Mouse (Mus musculus): ENCODE measurements around the gene Sh2d7. TPM values are rescaled to one million over a fixed set of nuclear protein-coding genes. Genes with fewer than 3 reads are reported as not detected.

The Sh2d7 gene
- polyA plus RNA-seq, 1 experiment from 2014 or later: not detected

GRCm38 (mm10) chr9:54502873-54503272 is 35.9 kb upstream of the Sh2d7 start:
- peak overlapping the region; percentile 72 for H3K4me2 ChIP-seq (ENCODE audit: low read length)
- peak overlapping the region; percentile 83 for H3K4me3 ChIP-seq (replicated peaks; ENCODE audit: low read depth, low read length)
- 9% methylated on average over 12 of the region's 12 CpGs for WGBS
- peaks cover 18% of the 10 kb centered on the region for H3K4me1 ChIP-seq (ENCODE audit: control insufficient read depth, insufficient read depth, low read length)
- ATAC-seq (ENCODE audit: low FRiP score, low TSS enrichment): no peak
- DNase-seq: peak; percentile 25
- no peaks in the 10 kb centered on the region for H3K9me3 ChIP-seq (ENCODE audit: control insufficient read depth, low read length)
- H3K9ac ChIP-seq (replicated peaks; ENCODE audit: low read length): peak overlapping the region; percentile 26; the same call in 1 of the 2 replicates
- H3K27ac ChIP-seq (replicated peaks; ENCODE audit: low read depth, low read length): no peak overlapping the region
- no peaks in the 10 kb centered on the region for H3K36me3 ChIP-seq (ENCODE audit: control insufficient read depth, insufficient read depth, low read length)
- no peaks in the 10 kb centered on the region for H3K27me3 ChIP-seq (ENCODE audit: control insufficient read depth, insufficient read depth, low read length)

GRCm38 (mm10) chr9:54515991-54516390 is 22.8 kb upstream of the Sh2d7 start:
- no peak overlapping the region for H3K4me3 ChIP-seq (replicated peaks; ENCODE audit: low read depth, low read length)
- no peaks in the 10 kb centered on the region for H3K27me3 ChIP-seq (ENCODE audit: control insufficient read depth, insufficient read depth, low read length)
- 81% methylated on average over 2 of the region's 2 CpGs for WGBS
- no peak overlapping the region for H3K9ac ChIP-seq (replicated peaks; ENCODE audit: low read length)
- ATAC-seq (ENCODE audit: low FRiP score, low TSS enrichment) (no peak), DNase-seq (no peak)
- H3K4me2 ChIP-seq (ENCODE audit: low read length): no peak overlapping the region
- H3K27ac ChIP-seq (replicated peaks; ENCODE audit: low read depth, low read length): no peak overlapping the region
- H3K4me1 ChIP-seq (ENCODE audit: control insufficient read depth, insufficient read depth, low read length): no peaks in the 10 kb centered on the region
- no peaks in the 10 kb centered on the region for H3K9me3 ChIP-seq (ENCODE audit: control insufficient read depth, low read length)
- no peaks in the 10 kb centered on the region for H3K36me3 ChIP-seq (ENCODE audit: control insufficient read depth, insufficient read depth, low read length)

GRCm38 (mm10) chr9:54518921-54519320 is 19.9 kb upstream of the Sh2d7 start:
- no peak overlapping the region for H3K4me2 ChIP-seq (ENCODE audit: low read length)
- no peaks in the 10 kb centered on the region for H3K36me3 ChIP-seq (ENCODE audit: control insufficient read depth, insufficient read depth, low read length)
- no peaks in the 10 kb centered on the region for H3K27me3 ChIP-seq (ENCODE audit: control insufficient read depth, insufficient read depth, low read length)
- H3K4me3 ChIP-seq (replicated peaks; ENCODE audit: low read depth, low read length): no peak overlapping the region
- no peak overlapping the region for H3K9ac ChIP-seq (replicated peaks; ENCODE audit: low read length)
- no peaks in the 10 kb centered on the region for H3K9me3 ChIP-seq (ENCODE audit: control insufficient read depth, low read length)
- H3K27ac ChIP-seq (replicated peaks; ENCODE audit: low read depth, low read length): no peak overlapping the region
- H3K4me1 ChIP-seq (ENCODE audit: control insufficient read depth, insufficient read depth, low read length): no peaks in the 10 kb centered on the region
- ATAC-seq (ENCODE audit: low FRiP score, low TSS enrichment) (no peak), DNase-seq (no peak)
- WGBS: 70% methylated on average over 7 of the region's 7 CpGs

- H3K4me1 ChIP-seq (ENCODE audit: control insufficient read depth, insufficient read depth, low read length): no peaks in the 10 kb centered on the region
- ATAC-seq (ENCODE audit: low FRiP score, low TSS enrichment): no peak
- H3K36me3 ChIP-seq (ENCODE audit: control insufficient read depth, insufficient read depth, low read length): no peaks in the 10 kb centered on the region
These were observed 18.5 kb upstream of the Sh2d7 start for GRCm38 (mm10) chr9:54520286-54520685.

GRCm38 (mm10) chr9:54527694-54528093 is 11.1 kb upstream of the Sh2d7 start:
- Histone ChIP-seq H3K9me3 (ENCODE audit: control insufficient read depth, low read length) (no peaks in the 10 kb centered on the region), H3K4me3 (replicated peaks; ENCODE audit: low read depth, low read length) (no peak overlapping the region), H3K4me1 (ENCODE audit: control insufficient read depth, insufficient read depth, low read length) (no peaks in the 10 kb centered on the region; the same call in 1 of the 2 replicates), H3K9ac (replicated peaks; ENCODE audit: low read length) (no peak overlapping the region), H3K4me2 (ENCODE audit: low read length) (no peak overlapping the region), H3K27me3 (ENCODE audit: control insufficient read depth, insufficient read depth, low read length) (no peaks in the 10 kb centered on the region), H3K36me3 (ENCODE audit: control insufficient read depth, insufficient read depth, low read length) (no peaks in the 10 kb centered on the region), H3K27ac (replicated peaks; ENCODE audit: low read depth, low read length) (no peak overlapping the region)
- no peak for DNase-seq
- 79% methylated on average over 7 of the region's 7 CpGs for WGBS
- no peak for ATAC-seq (ENCODE audit: low FRiP score, low TSS enrichment)

More at GRCm38 (mm10) chr9:54520286-54520685, 18.5 kb upstream of the Sh2d7 start:
- 83% methylated on average over 4 of the region's 4 CpGs for WGBS
- Histone ChIP-seq H3K4me2 (ENCODE audit: low read length) (no peak overlapping the region), H3K4me3 (replicated peaks; ENCODE audit: low read depth, low read length) (no peak overlapping the region), H3K27me3 (ENCODE audit: control insufficient read depth, insufficient read depth, low read length) (no peaks in the 10 kb centered on the region), H3K9me3 (ENCODE audit: control insufficient read depth, low read length) (no peaks in the 10 kb centered on the region), H3K9ac (replicated peaks; ENCODE audit: low read length) (no peak overlapping the region), H3K27ac (replicated peaks; ENCODE audit: low read depth, low read length) (no peak overlapping the region)
- DNase-seq: no peak

- H3K27ac ChIP-seq (replicated peaks; ENCODE audit: low read depth, low read length): no peak overlapping the region
- H3K36me3 ChIP-seq (ENCODE audit: control insufficient read depth, insufficient read depth, low read length): no peaks in the 10 kb centered on the region
- no peaks in the 10 kb centered on the region for H3K27me3 ChIP-seq (ENCODE audit: control insufficient read depth, insufficient read depth, low read length)
- H3K9me3 ChIP-seq (ENCODE audit: control insufficient read depth, low read length): no peaks in the 10 kb centered on the region
- DNase-seq (no peak), ATAC-seq (ENCODE audit: low FRiP score, low TSS enrichment) (no peak)
- H3K4me2 ChIP-seq (ENCODE audit: low read length): no peak overlapping the region
- H3K9ac ChIP-seq (replicated peaks; ENCODE audit: low read length): no peak overlapping the region
- 71% methylated on average over 2 of the region's 2 CpGs for WGBS
- no peak overlapping the region for H3K4me3 ChIP-seq (replicated peaks; ENCODE audit: low read depth, low read length)
- peaks cover 8% of the 10 kb centered on the region; the same call in 1 of the 2 replicates for H3K4me1 ChIP-seq (ENCODE audit: control insufficient read depth, insufficient read depth, low read length)
These were observed 8.8 kb upstream of the Sh2d7 start for GRCm38 (mm10) chr9:54529950-54530349.

GRCm38 (mm10) chr9:54530836-54531235 is 7.9 kb upstream of the Sh2d7 start:
- Histone ChIP-seq H3K4me2 (ENCODE audit: low read length) (no peak overlapping the region), H3K27ac (replicated peaks; ENCODE audit: low read depth, low read length) (no peak overlapping the region), H3K9ac (replicated peaks; ENCODE audit: low read length) (no peak overlapping the region), H3K27me3 (ENCODE audit: control insufficient read depth, insufficient read depth, low read length) (no peaks in the 10 kb centered on the region), H3K4me3 (replicated peaks; ENCODE audit: low read depth, low read length) (no peak overlapping the region), H3K9me3 (ENCODE audit: control insufficient read depth, low read length) (no peaks in the 10 kb centered on the region), H3K4me1 (ENCODE audit: control insufficient read depth, insufficient read depth, low read length) (peaks cover 8% of the 10 kb centered on the region; the same call in 1 of the 2 replicates), H3K36me3 (ENCODE audit: control insufficient read depth, insufficient read depth, low read length) (no peaks in the 10 kb centered on the region)
- DNase-seq (no peak), ATAC-seq (ENCODE audit: low FRiP score, low TSS enrichment) (no peak)
- WGBS: 88% methylated on average over 6 of the region's 6 CpGs

GRCm38 (mm10) chr9:54531421-54531820 is 7.4 kb upstream of the Sh2d7 start:
- H3K4me2 ChIP-seq (ENCODE audit: low read length): no peak overlapping the region
- H3K27me3 ChIP-seq (ENCODE audit: control insufficient read depth, insufficient read depth, low read length): no peaks in the 10 kb centered on the region
- no peak for ATAC-seq (ENCODE audit: low FRiP score, low TSS enrichment)
- H3K9me3 ChIP-seq (ENCODE audit: control insufficient read depth, low read length): no peaks in the 10 kb centered on the region
- no peaks in the 10 kb centered on the region for H3K36me3 ChIP-seq (ENCODE audit: control insufficient read depth, insufficient read depth, low read length)
- H3K9ac ChIP-seq (replicated peaks; ENCODE audit: low read length): no peak overlapping the region
- H3K4me1 ChIP-seq (ENCODE audit: control insufficient read depth, insufficient read depth, low read length): peaks cover 8% of the 10 kb centered on the region; the same call in 1 of the 2 replicates
- DNase-seq: no peak
- no peak overlapping the region for H3K4me3 ChIP-seq (replicated peaks; ENCODE audit: low read depth, low read length)
- no peak overlapping the region for H3K27ac ChIP-seq (replicated peaks; ENCODE audit: low read depth, low read length)

GRCm38 (mm10) chr9:54532926-54533325 is 5.9 kb upstream of the Sh2d7 start:
- Histone ChIP-seq H3K36me3 (ENCODE audit: control insufficient read depth, insufficient read depth, low read length) (no peaks in the 10 kb centered on the region), H3K9ac (replicated peaks; ENCODE audit: low read length) (no peak overlapping the region), H3K27ac (replicated peaks; ENCODE audit: low read depth, low read length) (no peak overlapping the region), H3K4me2 (ENCODE audit: low read length) (no peak overlapping the region), H3K27me3 (ENCODE audit: control insufficient read depth, insufficient read depth, low read length) (no peaks in the 10 kb centered on the region), H3K4me3 (replicated peaks; ENCODE audit: low read depth, low read length) (no peak overlapping the region), H3K4me1 (ENCODE audit: control insufficient read depth, insufficient read depth, low read length) (peaks cover 8% of the 10 kb centered on the region; the same call in 1 of the 2 replicates), H3K9me3 (ENCODE audit: control insufficient read depth, low read length) (no peaks in the 10 kb centered on the region)
- no peak for ATAC-seq (ENCODE audit: low FRiP score, low TSS enrichment)
- no peak for DNase-seq
- 89% methylated on average over 2 of the region's 2 CpGs for WGBS
